Mouse (Mus musculus): ENCODE results near the gene Myo18b.

GRCm38 (mm10) chr5:112868620-112869019, 27.5 kb downstream of the Myo18b start:
- TF ChIP-seq CTCF (IDR thresholded peaks at IDR 0.05; ENCODE audit: low read depth, low read length) = no peak
- TF ChIP-seq GATA1 (IDR thresholded peaks at IDR 0.05; ENCODE audit: borderline replicate concordance, low read length) = no peak
- no peak for TF ChIP-seq GATA2 (IDR thresholded peaks at IDR 0.05; ENCODE audit: borderline replicate concordance, low read depth, low read length)
- TF ChIP-seq POLR2AphosphoS5 (IDR thresholded peaks at IDR 0.05; ENCODE audit: insufficient replicate concordance, low read depth, low read length) = no peak
- TF ChIP-seq TAL1 (conservative IDR thresholded peaks at IDR 0.05; ENCODE audit: low read depth, low read length) = no peak

All from G1E (cell line).